ENCODE assay signal across 8 mouse cellular contexts in genomic region chr11:24077795-24078705, GRCm38 (mm10). TPM values are rescaled to one million over a fixed set of nuclear protein-coding genes. Genes with fewer than 3 reads are reported as not detected.
DNase-seq lines count a peak whose midpoint lies in the region; ATAC-seq and TF ChIP-seq lines count a peak whose summit lies in the region.

TSS of gene Bcl11a (plus strand) at chr11:24078056.

- H3K36me3 ChIP-seq in heart, embryonic 10.5 days: no peaks in the 10 kb centered on the region
- no peaks in the 10 kb centered on the region for H3K36me3 ChIP-seq in kidney, embryonic 16.5 days (ENCODE audit: insufficient read depth, low read length)
- H3K36me3 ChIP-seq in liver, postnatal 0 days (replicated peaks; ENCODE audit: insufficient read depth, low read length): no peaks in the 10 kb centered on the region
- H3K36me3 ChIP-seq in neural tube, embryonic 14.5 days (ENCODE audit: control insufficient read depth, insufficient read depth, low read length): no peaks in the 10 kb centered on the region

- peak within 1 kb of the TSS; percentile 99 for H3K4me2 ChIP-seq in kidney, embryonic 16.5 days (replicated peaks; ENCODE audit: low read depth, low read length)
- peak within 1 kb of the TSS; percentile 92 for H3K4me2 ChIP-seq in liver, postnatal 0 days (ENCODE audit: low read depth, low read length)
- H3K4me2 ChIP-seq in neural tube, embryonic 14.5 days (ENCODE audit: low read depth, low read length): peak within 1 kb of the TSS; percentile 80

- ATAC-seq in kidney, embryonic 16.5 days (ENCODE audit: low FRiP score, low TSS enrichment): peak; percentile 57
- ATAC-seq in liver, postnatal 0 days: peak; percentile 25; the same call in 1 of the 2 replicates
- ATAC-seq in neural tube, embryonic 14.5 days (ENCODE audit: low read depth): peak; percentile 50

- WGBS in heart, embryonic 10.5 days: under 1% methylated on average over 38 of the region's 51 CpGs
- under 1% methylated on average over 39 of the region's 51 CpGs for WGBS in kidney, embryonic 16.5 days
- WGBS in liver, postnatal 0 days (ENCODE audit: insufficient replicate concordance): under 1% methylated on average over 40 of the region's 51 CpGs
- under 1% methylated on average over 38 of the region's 51 CpGs for WGBS in neural tube, embryonic 14.5 days

- H3K27ac ChIP-seq in heart, embryonic 10.5 days: peak within 1 kb of the TSS; percentile 92
- H3K27ac ChIP-seq in kidney, embryonic 16.5 days (ENCODE audit: low read length): peak within 1 kb of the TSS; percentile 56
- peak within 1 kb of the TSS; percentile 63 for H3K27ac ChIP-seq in liver, postnatal 0 days (ENCODE audit: low read depth)
- peak within 1 kb of the TSS; percentile 99 for H3K27ac ChIP-seq in neural tube, embryonic 14.5 days (ENCODE audit: low read depth, low read length)

- no peak for TF ChIP-seq EP300 in liver, postnatal 0 days (IDR thresholded peaks at IDR 0.05; ENCODE audit: low read depth)

- no peaks in the 10 kb centered on the region for H3K9me3 ChIP-seq in heart, embryonic 10.5 days
- H3K9me3 ChIP-seq in kidney, embryonic 16.5 days (ENCODE audit: low read length): no peaks in the 10 kb centered on the region
- H3K9me3 ChIP-seq in liver, postnatal 0 days (ENCODE audit: low read length): no peaks in the 10 kb centered on the region
- no peaks in the 10 kb centered on the region for H3K9me3 ChIP-seq in neural tube, embryonic 14.5 days (ENCODE audit: control insufficient read depth, low read length)

- no peak for TF ChIP-seq CTCF in liver, postnatal 0 days (IDR thresholded peaks at IDR 0.05; ENCODE audit: low read depth)

- peak within 1 kb of the TSS; percentile 78 for H3K4me3 ChIP-seq in heart, embryonic 10.5 days
- H3K4me3 ChIP-seq in kidney, embryonic 16.5 days (ENCODE audit: low read length): peak within 1 kb of the TSS; percentile 65
- H3K4me3 ChIP-seq in liver, postnatal 0 days (ENCODE audit: low read depth, low read length): peak within 1 kb of the TSS; percentile 71
- peak within 1 kb of the TSS; percentile 88 for H3K4me3 ChIP-seq in neural tube, embryonic 14.5 days (ENCODE audit: low read depth, low read length)

- peaks cover 16% of the 10 kb centered on the region for H3K27me3 ChIP-seq in heart, embryonic 10.5 days (ENCODE audit: insufficient read depth, poor library complexity, severe bottlenecking)
- H3K27me3 ChIP-seq in kidney, embryonic 16.5 days (ENCODE audit: insufficient read depth, low read length): peaks cover 62% of the 10 kb centered on the region
- H3K27me3 ChIP-seq in liver, postnatal 0 days (ENCODE audit: insufficient read depth, low read length): peaks cover 45% of the 10 kb centered on the region
- no peaks in the 10 kb centered on the region for H3K27me3 ChIP-seq in neural tube, embryonic 14.5 days (ENCODE audit: control insufficient read depth, insufficient read depth, low read length)

- peaks cover 19% of the 10 kb centered on the region for H3K4me1 ChIP-seq in heart, embryonic 10.5 days
- peaks cover 45% of the 10 kb centered on the region for H3K4me1 ChIP-seq in kidney, embryonic 16.5 days (ENCODE audit: insufficient read depth, low read length)
- peaks cover 32% of the 10 kb centered on the region for H3K4me1 ChIP-seq in liver, postnatal 0 days (ENCODE audit: insufficient read depth)
- H3K4me1 ChIP-seq in neural tube, embryonic 14.5 days (ENCODE audit: control insufficient read depth, insufficient read depth, low read length): 0 out of 2 replicates have a peak, but pooled peaks cover 4% of the 10 kb centered on the region

- DNase-seq in left cerebral cortex, adult 18-20 months (ENCODE audit: low spot score in 2 of 2): peak in 1 of 2 experiments; percentile 73
- no peak for DNase-seq in left cerebral cortex, adult 11 months (ENCODE audit: low spot score)
- DNase-seq in brain, adult 2 months (ENCODE audit: low read depth, low spot score): peak; percentile 85
- peak; percentile 95 for DNase-seq in heart, embryonic 10.5 days (ENCODE audit: low spot score)
- DNase-seq in liver, postnatal 0 days: peak; percentile 68
- no peak for DNase-seq in urinary bladder, adult 18-20 months (ENCODE audit: low spot score in 2 of 2)

- peak within 1 kb of the TSS; percentile 61 for H3K9ac ChIP-seq in kidney, embryonic 16.5 days (replicated peaks; ENCODE audit: low read length)
- H3K9ac ChIP-seq in liver, postnatal 0 days (replicated peaks): peak within 1 kb of the TSS; percentile 80
- peak within 1 kb of the TSS; percentile 98 for H3K9ac ChIP-seq in neural tube, embryonic 14.5 days (replicated peaks; ENCODE audit: low read depth, low read length)

RNA-seq across cellular contexts. Expression of gene Bcl11a, which starts in this region (rescaled TPM):
- 10 to 100 TPM; 87.2 to 93.6 TPM for total RNA-seq in left cerebral cortex, adult 18-20 months (2021)
- polyA plus RNA-seq in heart, embryonic 10.5 days (2016; fragmentation: Nextera tagmentation; extraction: Ambion mirVana): 13.5 and 23.5 TPM in 2 replicates
- 2.8 and 3.1 TPM in 2 replicates for polyA plus RNA-seq in kidney, embryonic 16.5 days (2015; fragmentation: Nextera tagmentation; extraction: Ambion mirVana)
- 6.6 and 10.3 TPM in 2 replicates for polyA plus RNA-seq in liver, postnatal 0 days (2015; fragmentation: Nextera tagmentation; extraction: Ambion mirVana)
- 143 and 145 TPM in 2 replicates for polyA plus RNA-seq in neural tube, embryonic 14.5 days (2014; fragmentation: Nextera tagmentation; extraction: Ambion mirVana)

Comparison
In these comparisons a context has a peak if more than half of its experiments do, and no peak if none do; other contexts are left out.
1. DNase-seq: peak in brain, adult 2 months (single experiment), heart, embryonic 10.5 days (single experiment) and liver, postnatal 0 days (single experiment); none in left cerebral cortex, adult 11 months (single experiment) and urinary bladder, adult 18-20 months (0 of 2).
2. Peak in every context shown above with its lines, with median percentiles within 50 percentile points of each other: H3K27ac ChIP-seq, H3K4me3 ChIP-seq, ATAC-seq, H3K4me2 ChIP-seq and H3K9ac ChIP-seq.